Mouse (Mus musculus): ENCODE data around the gene Sf3b2. TPM values are rescaled to one million over a fixed set of nuclear protein-coding genes. Genes with fewer than 3 reads are reported as not detected.

Sf3b2 gene
- polyA plus RNA-seq, 1 experiment from 2014 or later = 291 TPM

Other genes starting within 250 kb of the Sf3b2 start
- 2.6 and 3.2 TPM in 2 replicates for gene Rin1, start 245.0 kb downstream of the Sf3b2 start, polyA plus RNA-seq (2015; fragmentation: Nextera tagmentation; extraction: Ambion mirVana)
- gene Cd248, start 227.4 kb downstream of the Sf3b2 start, polyA plus RNA-seq (2015; fragmentation: Nextera tagmentation; extraction: Ambion mirVana) = 95.9 and 117 TPM in 2 replicates
- 1.0 and 2.2 TPM in 2 replicates for gene Tmem151a, start 209.9 kb downstream of the Sf3b2 start, polyA plus RNA-seq (2015; fragmentation: Nextera tagmentation; extraction: Ambion mirVana)
- 126 and 140 TPM in 2 replicates for gene Yif1a, start 206.9 kb downstream of the Sf3b2 start, polyA plus RNA-seq (2015; fragmentation: Nextera tagmentation; extraction: Ambion mirVana)
- gene Cnih2, start 196.9 kb downstream of the Sf3b2 start, polyA plus RNA-seq (2015; fragmentation: Nextera tagmentation; extraction: Ambion mirVana) = 17.6 and 26.3 TPM in 2 replicates
- 239 and 270 TPM in 2 replicates for gene Rab1b, start 188.4 kb downstream of the Sf3b2 start, polyA plus RNA-seq (2015; fragmentation: Nextera tagmentation; extraction: Ambion mirVana)
- gene Klc2, start 176.9 kb downstream of the Sf3b2 start, polyA plus RNA-seq (2015; fragmentation: Nextera tagmentation; extraction: Ambion mirVana) = 13.0 and 16.9 TPM in 2 replicates
- gene Pacs1, start 22.3 kb downstream of the Sf3b2 start, polyA plus RNA-seq (2015; fragmentation: Nextera tagmentation; extraction: Ambion mirVana) = 19.9 and 23.7 TPM in 2 replicates
- 4.7 and 5.5 TPM in 2 replicates for gene Gal3st3, start 2.9 kb upstream of the Sf3b2 start, polyA plus RNA-seq (2015; fragmentation: Nextera tagmentation; extraction: Ambion mirVana)
- gene Catsper1, start 40.3 kb upstream of the Sf3b2 start, polyA plus RNA-seq (2015; fragmentation: Nextera tagmentation; extraction: Ambion mirVana) = not detected in 2 replicates
- 40.0 and 50.9 TPM in 2 replicates for gene Cst6, start 54.1 kb upstream of the Sf3b2 start, polyA plus RNA-seq (2015; fragmentation: Nextera tagmentation; extraction: Ambion mirVana)
- gene Eif1ad, start 71.3 kb upstream of the Sf3b2 start, polyA plus RNA-seq (2015; fragmentation: Nextera tagmentation; extraction: Ambion mirVana) = 57.3 and 60.1 TPM in 2 replicates
- 372 and 374 TPM in 2 replicates for gene Banf1, start 71.7 kb upstream of the Sf3b2 start, polyA plus RNA-seq (2015; fragmentation: Nextera tagmentation; extraction: Ambion mirVana)
- gene Sart1, start 93.2 kb upstream of the Sf3b2 start, polyA plus RNA-seq (2015; fragmentation: Nextera tagmentation; extraction: Ambion mirVana) = 67.0 and 72.1 TPM in 2 replicates
- 0.42 TPM in 1 of 2 replicates, not detected in the other for gene Tsga10ip, start 107.1 kb upstream of the Sf3b2 start, polyA plus RNA-seq (2015; fragmentation: Nextera tagmentation; extraction: Ambion mirVana)
- gene Drap1, start 129.5 kb upstream of the Sf3b2 start, polyA plus RNA-seq (2015; fragmentation: Nextera tagmentation; extraction: Ambion mirVana) = 254 and 257 TPM in 2 replicates
- gene AI837181, start 129.7 kb upstream of the Sf3b2 start, polyA plus RNA-seq (2015; fragmentation: Nextera tagmentation; extraction: Ambion mirVana) = 68.6 and 69.9 TPM in 2 replicates
- gene Fosl1, start 152.1 kb upstream of the Sf3b2 start, polyA plus RNA-seq (2015; fragmentation: Nextera tagmentation; extraction: Ambion mirVana) = not detected in 2 replicates
- 6.6 and 6.9 TPM in 2 replicates for gene Ccdc85b, start 162.4 kb upstream of the Sf3b2 start, polyA plus RNA-seq (2015; fragmentation: Nextera tagmentation; extraction: Ambion mirVana)
- gene Fibp, start 165.2 kb upstream of the Sf3b2 start, polyA plus RNA-seq (2015; fragmentation: Nextera tagmentation; extraction: Ambion mirVana) = 99.3 and 105 TPM in 2 replicates
- 0.82 and 1.7 TPM in 2 replicates for gene Ctsw, start 173.1 kb upstream of the Sf3b2 start, polyA plus RNA-seq (2015; fragmentation: Nextera tagmentation; extraction: Ambion mirVana)
- 221 and 223 TPM in 2 replicates for gene Efemp2, start 178.5 kb upstream of the Sf3b2 start, polyA plus RNA-seq (2015; fragmentation: Nextera tagmentation; extraction: Ambion mirVana)
- 35.5 and 36.6 TPM in 2 replicates for gene Mus81, start 192.9 kb upstream of the Sf3b2 start, polyA plus RNA-seq (2015; fragmentation: Nextera tagmentation; extraction: Ambion mirVana)
- 2,209 and 2,356 TPM in 2 replicates for gene Cfl1, start 195.0 kb upstream of the Sf3b2 start, polyA plus RNA-seq (2015; fragmentation: Nextera tagmentation; extraction: Ambion mirVana)
- gene 1700020D05Rik, start 208.3 kb upstream of the Sf3b2 start, polyA plus RNA-seq (2015; fragmentation: Nextera tagmentation; extraction: Ambion mirVana) = not detected in 2 replicates
- 9.4 and 10.3 TPM in 2 replicates for gene Snx32, start 215.1 kb upstream of the Sf3b2 start, polyA plus RNA-seq (2015; fragmentation: Nextera tagmentation; extraction: Ambion mirVana)

All from limb, embryonic 15.5 days (tissue).